Mouse (Mus musculus) lung, embryonic 14.5 days (tissue): ENCODE measurements around the gene Ccdc9b. TPM values are rescaled to one million over a fixed set of nuclear protein-coding genes. Genes with fewer than 3 reads are reported as not detected.

ENCODE experiments used
- ATAC-seq: fragments of 200-750 bp; cut with Nextera tagmentation; 2 replicates; pipeline ENCODE4 v1.8.0; 2017; ENCODE audit warnings: mild to moderate bottlenecking, moderate TSS enrichment, moderate library complexity; ENCODE audit not compliant: insufficient read depth
- DNase-seq: peaks from one replicate; pipeline ENCODE4 v3.0.0-alpha.2; 2015
- H3K27ac ChIP-seq: fragments of 300-500 bp; sonication (generic); 2 replicates; pipeline ENCODE4 v1.5.1; 2014; ENCODE audit warnings: low read depth, mild to moderate bottlenecking, moderate library complexity
- H3K27me3 ChIP-seq: fragments of 300-500 bp; sonication (generic); 2 replicates; pipeline ENCODE4 v1.6.1; 2014; ENCODE audit warnings: low read length, control low read depth; ENCODE audit not compliant: insufficient read depth
- H3K36me3 ChIP-seq: fragments of 300-500 bp; sonication (generic); 2 replicates; pipeline ENCODE4 v1.6.1; 2014; ENCODE audit warnings: control low read depth; ENCODE audit not compliant: insufficient read depth
- H3K4me1 ChIP-seq: fragments of 300-500 bp; sonication (generic); 2 replicates; pipeline ENCODE4 v1.6.1; 2014; ENCODE audit warnings: antibody characterized with exemption, control low read depth; ENCODE audit not compliant: insufficient read depth
- H3K4me2 ChIP-seq: fragments of 300-500 bp; sonication (generic); 2 replicates; pipeline ENCODE4 v1.6.1; 2014; ENCODE audit warnings: mild to moderate bottlenecking
- H3K4me3 ChIP-seq: fragments of 300-500 bp; sonication (generic); 2 replicates; pipeline ENCODE4 v1.5.1; 2014; ENCODE audit warnings: low read depth, low read length
- H3K9ac ChIP-seq: fragments of 300-500 bp; sonication (generic); 2 replicates; pipeline ENCODE4 v1.6.1; 2014
- H3K9me3 ChIP-seq: fragments of 300-500 bp; sonication (generic); 2 replicates; pipeline ENCODE4 v1.6.1; 2016; ENCODE audit warnings: low read depth, low read length, control low read depth
- CTCF ChIP-seq: IDR thresholded peaks from 2 replicates; pipeline ENCODE4 v1.5.1; 2016; ENCODE audit warnings: antibody characterized with exemption, low read depth
- WGBS: fragments of 180-500 bp; shearing (Covaris S2); extraction: QIAGEN DNeasy Blood & Tissue Kit; methylation state at CpG from one replicate; pipeline ENCODE4 v1.1.7; 2014; 5-methylcytosine and 5-hydroxymethylcytosine counted together
- polyA plus RNA-seq: library from polyadenylated mRNA; unstranded; fragments of >200 nt; fragmentation: Nextera tagmentation; extraction: Ambion mirVana; gene quantifications from 2 replicates; pipeline ENCODE4 v1.2.1, GENCODE M21; 2014

Gene Ccdc9b
- polyA plus RNA-seq, result 0.50 and 0.55 TPM in 2 replicates

GRCm38 (mm10) chr2:118761906-118762783, at the start of gene Ccdc9b:
Gene Ccdc9b, minus strand, starts transcription at chr2:118762661.
- 9% methylated on average over 29 of the region's 29 CpGs for WGBS
- H3K27me3 ChIP-seq, result no peaks in the 10 kb centered on the region; the same call in 1 of the 2 replicates
- peak; percentile 95 for DNase-seq
- H3K27ac ChIP-seq, result peak within 1 kb of the TSS; percentile 96
- peak within 1 kb of the TSS; percentile 24 for H3K4me3 ChIP-seq
- peak; percentile 88 for ATAC-seq
- no peak for TF ChIP-seq CTCF
- no peaks in the 10 kb centered on the region for H3K9me3 ChIP-seq
- peak within 1 kb of the TSS; percentile 47 for H3K9ac ChIP-seq
- peak within 1 kb of the TSS; percentile 61 for H3K4me2 ChIP-seq
- H3K36me3 ChIP-seq, result no peaks in the 10 kb centered on the region
- H3K4me1 ChIP-seq, result peaks cover 30% of the 10 kb centered on the region

GRCm38 (mm10) chr2:118810861-118811260, 48.4 kb upstream of the Ccdc9b start:
- 0 out of 2 replicates have a peak, but pooled peaks cover 8% of the 10 kb centered on the region for H3K36me3 ChIP-seq
- H3K27ac ChIP-seq, result no peak overlapping the region
- no peaks in the 10 kb centered on the region for H3K27me3 ChIP-seq
- WGBS, result 20% methylated on average over 2 of the region's 2 CpGs
- no peak overlapping the region for H3K4me2 ChIP-seq
- no peak overlapping the region for H3K9ac ChIP-seq
- ATAC-seq (no peak), DNase-seq (no peak)
- no peak for TF ChIP-seq CTCF
- no peaks in the 10 kb centered on the region for H3K9me3 ChIP-seq
- peaks cover 6% of the 10 kb centered on the region for H3K4me1 ChIP-seq
- H3K4me3 ChIP-seq, result no peak overlapping the region

- Histone ChIP-seq H3K4me1 (no peaks in the 10 kb centered on the region), H3K9me3 (no peaks in the 10 kb centered on the region), H3K36me3 (no peaks in the 10 kb centered on the region), H3K27ac (no peak overlapping the region), H3K9ac (no peak overlapping the region), H3K27me3 (no peaks in the 10 kb centered on the region), H3K4me2 (no peak overlapping the region), H3K4me3 (no peak overlapping the region)
- ATAC-seq, result no peak
- TF ChIP-seq CTCF, result no peak
- WGBS, result 52% methylated on average over 4 of the region's 4 CpGs
- no peak for DNase-seq
Measured at GRCm38 (mm10) chr2:118806860-118807259, 44.4 kb upstream of the Ccdc9b start.

- H3K27me3 ChIP-seq, result no peaks in the 10 kb centered on the region
- no peak overlapping the region for H3K4me3 ChIP-seq
- no peaks in the 10 kb centered on the region for H3K4me1 ChIP-seq
- WGBS, result 24% methylated on average over 3 of the region's 3 CpGs
- no peak overlapping the region for H3K4me2 ChIP-seq
- no peak overlapping the region for H3K9ac ChIP-seq
- H3K9me3 ChIP-seq, result no peaks in the 10 kb centered on the region
- H3K27ac ChIP-seq, result no peak overlapping the region
- ATAC-seq, result no peak
- H3K36me3 ChIP-seq, result no peaks in the 10 kb centered on the region
- no peak for DNase-seq
- TF ChIP-seq CTCF, result no peak
Measured at GRCm38 (mm10) chr2:118805756-118806155, 43.3 kb upstream of the Ccdc9b start.

- no peak for TF ChIP-seq CTCF
- H3K27me3 ChIP-seq, result no peaks in the 10 kb centered on the region
- WGBS, result 20% methylated on average over 3 of the region's 3 CpGs
- no peak overlapping the region for H3K9ac ChIP-seq
- no peak overlapping the region for H3K4me3 ChIP-seq
- no peaks in the 10 kb centered on the region for H3K36me3 ChIP-seq
- no peak overlapping the region for H3K4me2 ChIP-seq
- H3K9me3 ChIP-seq, result no peaks in the 10 kb centered on the region
- no peaks in the 10 kb centered on the region for H3K4me1 ChIP-seq
- H3K27ac ChIP-seq, result no peak overlapping the region
- ATAC-seq (no peak), DNase-seq (no peak)
Measured at GRCm38 (mm10) chr2:118805137-118805536, 42.7 kb upstream of the Ccdc9b start.

DNA sequence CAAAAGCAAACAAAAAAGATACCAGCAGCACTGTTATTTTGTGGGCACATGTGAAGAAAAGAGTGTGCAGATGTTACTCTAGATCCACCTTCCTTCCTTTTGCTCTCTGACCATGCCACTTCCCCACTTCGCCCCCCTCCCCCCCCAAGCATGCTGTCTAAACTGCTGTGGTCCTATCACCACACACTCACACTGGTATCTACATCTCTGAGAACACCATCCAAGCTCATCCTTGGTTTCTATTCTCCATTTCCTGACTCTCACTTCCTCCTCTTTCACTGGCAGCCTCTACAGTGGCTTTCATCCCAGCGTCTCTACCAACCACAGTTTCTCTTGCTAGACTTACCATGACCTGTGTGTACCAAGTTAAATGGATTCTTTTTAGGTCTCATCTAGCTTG, 42.0 kb upstream of the Ccdc9b start:
- 70% methylated on average over 2 of the region's 2 CpGs for WGBS
- Histone ChIP-seq H3K4me3 (no peak overlapping the region), H3K4me1 (no peaks in the 10 kb centered on the region), H3K4me2 (no peak overlapping the region), H3K27ac (no peak overlapping the region), H3K36me3 (no peaks in the 10 kb centered on the region), H3K27me3 (no peaks in the 10 kb centered on the region), H3K9ac (no peak overlapping the region), H3K9me3 (no peaks in the 10 kb centered on the region)
- no peak for TF ChIP-seq CTCF
- DNase-seq (no peak), ATAC-seq (no peak)

DNA sequence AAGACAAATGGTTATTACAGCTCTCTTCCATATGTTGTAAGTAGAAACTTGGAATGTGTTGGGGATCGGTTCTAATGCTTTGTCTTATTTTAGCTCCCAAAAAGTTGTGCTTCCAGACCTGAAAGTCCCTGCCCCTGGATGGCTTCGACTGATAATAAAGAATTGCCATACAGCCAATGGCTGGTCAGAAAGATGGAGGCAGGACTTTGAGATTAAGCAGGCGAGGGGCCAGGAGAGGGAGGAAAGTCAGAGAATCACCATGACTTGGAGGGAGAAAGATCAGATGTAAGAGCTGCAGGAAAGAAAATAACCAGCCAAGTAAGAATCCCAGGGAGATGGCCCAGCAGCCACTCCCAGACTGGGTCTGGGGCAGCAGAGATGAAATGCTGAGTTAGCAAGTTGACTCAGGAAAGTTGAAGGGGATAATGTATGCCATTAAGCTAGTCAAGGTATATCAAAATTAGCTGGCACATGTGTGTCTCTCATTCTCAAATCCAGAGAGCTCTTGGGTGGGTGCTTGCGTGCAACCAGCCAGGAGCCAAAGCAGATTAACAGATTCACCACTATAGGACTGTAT, 40.2 kb upstream of the Ccdc9b start:
- Histone ChIP-seq H3K9ac (no peak overlapping the region), H3K4me1 (no peaks in the 10 kb centered on the region), H3K4me3 (no peak overlapping the region), H3K9me3 (no peaks in the 10 kb centered on the region), H3K27me3 (no peaks in the 10 kb centered on the region), H3K36me3 (no peaks in the 10 kb centered on the region), H3K4me2 (no peak overlapping the region), H3K27ac (no peak overlapping the region)
- ATAC-seq, result no peak
- no peak for DNase-seq
- TF ChIP-seq CTCF, result no peak
- 68% methylated on average over 4 of the region's 4 CpGs for WGBS
